Mouse (Mus musculus): Measurements from ENCODE around the gene Apol6. TPM values are rescaled to one million over a fixed set of nuclear protein-coding genes. Genes with fewer than 3 reads are reported as not detected.

Gene Apol6
- polyA plus RNA-seq, 1 experiment from 2014 or later, result not detected

DNA sequence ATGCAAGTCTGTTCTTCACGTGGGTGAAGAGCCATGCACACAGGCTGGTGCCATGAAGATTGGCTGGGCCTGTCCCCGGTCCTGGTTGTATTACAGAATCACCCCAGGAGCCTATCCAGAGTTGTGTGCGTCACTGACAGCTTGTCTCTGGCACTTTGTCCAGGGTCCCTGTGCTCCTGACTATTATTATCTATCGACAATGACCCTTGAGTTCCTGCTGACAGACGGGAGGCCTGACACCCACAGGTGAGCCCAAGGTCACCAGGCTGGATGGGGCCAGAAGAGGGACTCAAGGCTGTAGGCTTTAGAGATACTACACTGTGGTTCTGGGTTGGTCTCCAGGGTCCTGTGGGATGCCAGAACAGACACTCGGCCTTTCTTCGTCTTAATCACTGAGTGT is 25.0 kb upstream of the Apol6 start:
- Histone ChIP-seq H3K4me1 (ENCODE audit: insufficient read depth) (no peaks in the 10 kb centered on the region; the same call in 1 of the 2 replicates), H3K9me3 (ENCODE audit: low read length) (no peaks in the 10 kb centered on the region), H3K4me2 (ENCODE audit: low read depth, low read length) (no peak overlapping the region), H3K36me3 (replicated peaks; ENCODE audit: insufficient read depth, low read length) (no peaks in the 10 kb centered on the region), H3K27me3 (ENCODE audit: insufficient read depth, low read length) (no peaks in the 10 kb centered on the region), H3K27ac (ENCODE audit: low read depth) (no peak overlapping the region), H3K4me3 (ENCODE audit: low read depth, low read length) (no peak overlapping the region), H3K9ac (replicated peaks) (no peak overlapping the region)
- no peak for TF ChIP-seq CTCF (IDR thresholded peaks at IDR 0.05; ENCODE audit: low read depth)
- ATAC-seq (no peak), DNase-seq (no peak)
- WGBS (ENCODE audit: insufficient replicate concordance), result 64% methylated on average over 7 of the region's 7 CpGs

DNA sequence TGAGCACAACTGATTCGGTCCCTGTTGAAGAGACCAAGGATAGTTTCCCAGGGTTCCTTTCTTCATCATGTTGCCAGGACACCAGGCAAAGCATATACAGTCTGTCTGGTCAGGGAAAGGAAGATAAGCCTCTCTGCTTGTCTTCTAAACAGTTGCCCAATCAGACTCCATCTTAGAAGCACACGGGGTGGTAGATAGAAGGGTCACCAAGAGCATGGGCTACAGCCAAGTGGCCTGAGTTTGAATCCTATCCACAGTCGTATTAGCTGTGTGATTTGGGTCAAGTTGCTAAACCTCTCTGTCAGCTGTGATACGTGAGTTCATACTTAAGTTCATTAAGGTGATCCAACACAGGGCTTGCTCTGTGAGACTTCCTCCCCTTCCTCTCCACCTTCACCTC is 24.4 kb upstream of the Apol6 start:
- H3K4me2 ChIP-seq (ENCODE audit: low read depth, low read length), result no peak overlapping the region
- no peaks in the 10 kb centered on the region for H3K9me3 ChIP-seq (ENCODE audit: low read length)
- WGBS (ENCODE audit: insufficient replicate concordance), result 67% methylated on average over 4 of the region's 4 CpGs
- no peak overlapping the region for H3K9ac ChIP-seq (replicated peaks)
- no peak for DNase-seq
- H3K36me3 ChIP-seq (replicated peaks; ENCODE audit: insufficient read depth, low read length), result no peaks in the 10 kb centered on the region
- H3K4me3 ChIP-seq (ENCODE audit: low read depth, low read length), result no peak overlapping the region
- no peaks in the 10 kb centered on the region; the same call in 1 of the 2 replicates for H3K4me1 ChIP-seq (ENCODE audit: insufficient read depth)
- TF ChIP-seq CTCF (IDR thresholded peaks at IDR 0.05; ENCODE audit: low read depth) (no peak), EP300 (IDR thresholded peaks at IDR 0.05; ENCODE audit: low read depth) (no peak)
- no peak overlapping the region for H3K27ac ChIP-seq (ENCODE audit: low read depth)
- no peaks in the 10 kb centered on the region for H3K27me3 ChIP-seq (ENCODE audit: insufficient read depth, low read length)
- no peak for ATAC-seq

DNA sequence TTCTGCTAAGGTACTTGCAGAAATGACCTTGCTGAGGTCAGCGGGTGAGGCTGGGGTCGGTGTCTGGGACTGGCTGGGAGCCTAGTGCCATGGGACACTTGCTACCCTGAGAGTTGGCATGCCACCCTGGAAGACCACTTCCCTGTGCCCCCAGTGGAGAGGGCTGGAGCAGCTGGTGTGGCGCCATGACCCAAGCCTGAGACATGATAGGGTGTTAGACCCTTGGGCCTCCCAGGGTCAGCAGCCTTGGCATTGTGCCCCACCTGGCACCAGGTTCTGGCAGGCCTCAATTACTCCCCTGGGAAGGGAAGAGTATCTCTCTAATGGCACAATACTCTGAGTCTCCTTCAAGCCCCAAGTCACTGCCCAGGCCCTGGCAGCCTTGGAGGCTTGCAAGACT is 23.5 kb upstream of the Apol6 start:
- H3K27me3 ChIP-seq (ENCODE audit: insufficient read depth, low read length), result no peaks in the 10 kb centered on the region
- H3K4me3 ChIP-seq (ENCODE audit: low read depth, low read length), result no peak overlapping the region
- WGBS (ENCODE audit: insufficient replicate concordance), result 82% methylated on average over 3 of the region's 3 CpGs
- no peak overlapping the region for H3K4me2 ChIP-seq (ENCODE audit: low read depth, low read length)
- no peak overlapping the region for H3K9ac ChIP-seq (replicated peaks)
- TF ChIP-seq CTCF (IDR thresholded peaks at IDR 0.05; ENCODE audit: low read depth) (no peak), EP300 (IDR thresholded peaks at IDR 0.05; ENCODE audit: low read depth) (no peak)
- H3K36me3 ChIP-seq (replicated peaks; ENCODE audit: insufficient read depth, low read length), result no peaks in the 10 kb centered on the region
- DNase-seq, result no peak
- H3K9me3 ChIP-seq (ENCODE audit: low read length), result no peaks in the 10 kb centered on the region
- no peak for ATAC-seq
- H3K4me1 ChIP-seq (ENCODE audit: insufficient read depth), result no peaks in the 10 kb centered on the region; the same call in 1 of the 2 replicates
- H3K27ac ChIP-seq (ENCODE audit: low read depth), result no peak overlapping the region

DNA sequence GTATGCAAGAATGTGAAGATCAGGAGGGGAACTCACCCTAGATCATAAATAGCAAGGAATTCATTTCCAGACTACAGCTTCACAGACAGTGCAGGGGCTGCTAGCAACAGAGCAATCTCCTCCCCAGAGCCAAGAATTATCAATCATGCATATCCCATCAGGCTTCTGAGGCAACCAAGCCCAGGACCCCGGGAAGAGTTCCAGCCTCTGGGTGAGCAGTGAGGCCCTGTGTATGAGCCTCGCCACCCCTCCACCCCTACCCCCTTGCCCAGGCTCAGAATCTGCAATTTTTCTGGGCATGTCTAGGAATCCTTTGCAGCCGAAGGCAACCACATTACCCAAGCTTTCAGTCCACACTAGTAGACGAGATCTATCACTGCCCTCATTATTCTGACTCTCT is 22.7 kb upstream of the Apol6 start:
- H3K27me3 ChIP-seq (ENCODE audit: insufficient read depth, low read length), result no peaks in the 10 kb centered on the region
- ATAC-seq, result no peak
- no peaks in the 10 kb centered on the region for H3K36me3 ChIP-seq (replicated peaks; ENCODE audit: insufficient read depth, low read length)
- 69% methylated on average over 4 of the region's 4 CpGs for WGBS (ENCODE audit: insufficient replicate concordance)
- H3K27ac ChIP-seq (ENCODE audit: low read depth), result no peak overlapping the region
- no peak overlapping the region for H3K4me2 ChIP-seq (ENCODE audit: low read depth, low read length)
- no peak overlapping the region for H3K9ac ChIP-seq (replicated peaks)
- H3K4me3 ChIP-seq (ENCODE audit: low read depth, low read length), result no peak overlapping the region
- H3K4me1 ChIP-seq (ENCODE audit: insufficient read depth), result no peaks in the 10 kb centered on the region; the same call in 1 of the 2 replicates
- no peaks in the 10 kb centered on the region for H3K9me3 ChIP-seq (ENCODE audit: low read length)
- no peak for TF ChIP-seq CTCF (IDR thresholded peaks at IDR 0.05; ENCODE audit: low read depth)
- no peak for TF ChIP-seq EP300 (IDR thresholded peaks at IDR 0.05; ENCODE audit: low read depth)
- no peak for DNase-seq

DNA sequence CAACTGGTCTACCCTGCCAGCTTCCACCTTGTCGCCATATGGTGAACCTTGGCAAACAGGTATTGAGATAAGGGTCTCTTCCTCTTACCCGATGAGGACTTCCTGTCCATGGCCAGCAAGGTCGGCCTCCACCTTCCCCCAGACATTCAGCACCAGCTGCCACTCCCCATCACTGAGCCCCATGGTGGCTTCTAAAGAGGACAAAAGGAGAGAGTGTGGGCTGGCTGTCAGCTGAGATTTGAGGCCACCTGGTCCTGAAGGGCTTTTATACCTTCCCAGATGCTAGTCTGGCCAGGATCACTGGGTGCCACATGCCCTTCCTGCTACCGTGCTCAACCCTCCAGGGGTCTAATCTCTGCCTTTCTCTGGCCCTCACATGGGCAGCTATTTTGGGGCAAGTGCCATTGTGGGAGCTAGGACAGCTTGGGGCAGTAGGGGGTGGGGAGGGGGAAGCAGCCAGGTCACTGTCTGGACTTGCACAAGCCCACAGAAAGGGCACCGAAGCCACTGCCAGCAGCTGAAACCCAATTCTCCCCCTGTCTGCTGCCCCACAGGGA is 22.1 kb upstream of the Apol6 start:
- Histone ChIP-seq H3K4me2 (ENCODE audit: low read depth, low read length) (no peak overlapping the region), H3K27ac (ENCODE audit: low read depth) (no peak overlapping the region), H3K4me1 (ENCODE audit: insufficient read depth) (no peaks in the 10 kb centered on the region; the same call in 1 of the 2 replicates), H3K27me3 (ENCODE audit: insufficient read depth, low read length) (no peaks in the 10 kb centered on the region), H3K9ac (replicated peaks) (no peak overlapping the region), H3K9me3 (ENCODE audit: low read length) (no peaks in the 10 kb centered on the region), H3K36me3 (replicated peaks; ENCODE audit: insufficient read depth, low read length) (no peaks in the 10 kb centered on the region), H3K4me3 (ENCODE audit: low read depth, low read length) (no peak overlapping the region)
- DNase-seq (no peak), ATAC-seq (no peak)
- 52% methylated on average over 5 of the region's 5 CpGs for WGBS (ENCODE audit: insufficient replicate concordance)
- TF ChIP-seq EP300 (IDR thresholded peaks at IDR 0.05; ENCODE audit: low read depth), result no peak
- TF ChIP-seq CTCF (IDR thresholded peaks at IDR 0.05; ENCODE audit: low read depth), result no peak

DNA sequence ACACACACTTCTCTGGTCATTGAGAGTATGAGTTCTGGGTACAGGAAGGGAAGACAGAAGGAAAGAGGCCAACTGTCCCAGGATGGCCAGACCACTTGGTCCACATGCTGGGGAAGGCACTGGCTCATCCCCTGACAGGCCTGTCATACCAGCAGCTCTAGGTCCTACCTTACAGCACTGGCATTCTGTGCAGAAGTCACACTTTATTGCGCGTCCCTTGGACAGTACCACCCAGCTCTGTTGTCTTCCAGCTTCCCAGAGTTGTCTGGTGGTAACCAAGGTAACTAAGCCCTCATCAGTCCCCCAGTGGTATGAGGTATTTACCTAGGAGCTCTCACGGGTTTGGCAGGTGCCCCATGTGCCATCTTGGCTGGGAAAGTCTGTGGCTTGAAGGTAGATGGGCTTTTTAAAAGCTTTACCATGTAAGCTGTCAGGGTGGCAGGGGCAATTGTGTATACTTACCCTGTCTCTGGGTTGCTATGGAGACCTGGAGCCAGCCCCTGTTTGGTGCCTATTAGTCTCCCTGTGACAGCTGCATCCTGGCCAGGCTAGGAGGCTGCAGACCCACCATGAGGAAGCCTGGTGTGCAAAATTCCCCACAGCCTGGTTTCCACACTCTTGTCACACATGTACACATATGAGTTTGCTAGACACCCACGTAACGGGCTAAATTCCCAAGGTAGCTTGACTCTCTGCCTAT is 18.5 kb upstream of the Apol6 start:
- Histone ChIP-seq H3K4me2 (ENCODE audit: low read depth, low read length) (no peak overlapping the region), H3K36me3 (replicated peaks; ENCODE audit: insufficient read depth, low read length) (no peaks in the 10 kb centered on the region), H3K9ac (replicated peaks) (no peak overlapping the region), H3K9me3 (ENCODE audit: low read length) (no peaks in the 10 kb centered on the region), H3K4me3 (ENCODE audit: low read depth, low read length) (no peak overlapping the region), H3K27ac (ENCODE audit: low read depth) (no peak overlapping the region), H3K4me1 (ENCODE audit: insufficient read depth) (no peaks in the 10 kb centered on the region), H3K27me3 (ENCODE audit: insufficient read depth, low read length) (no peaks in the 10 kb centered on the region)
- DNase-seq, result no peak
- ATAC-seq, result no peak
- 69% methylated on average over 5 of the region's 5 CpGs for WGBS (ENCODE audit: insufficient replicate concordance)
- no peak for TF ChIP-seq EP300 (IDR thresholded peaks at IDR 0.05; ENCODE audit: low read depth)
- no peak for TF ChIP-seq CTCF (IDR thresholded peaks at IDR 0.05; ENCODE audit: low read depth)

Data from liver, postnatal 0 days (tissue).